ENCODE assay signal across 19 mouse cellular contexts in the genomic region with DNA sequence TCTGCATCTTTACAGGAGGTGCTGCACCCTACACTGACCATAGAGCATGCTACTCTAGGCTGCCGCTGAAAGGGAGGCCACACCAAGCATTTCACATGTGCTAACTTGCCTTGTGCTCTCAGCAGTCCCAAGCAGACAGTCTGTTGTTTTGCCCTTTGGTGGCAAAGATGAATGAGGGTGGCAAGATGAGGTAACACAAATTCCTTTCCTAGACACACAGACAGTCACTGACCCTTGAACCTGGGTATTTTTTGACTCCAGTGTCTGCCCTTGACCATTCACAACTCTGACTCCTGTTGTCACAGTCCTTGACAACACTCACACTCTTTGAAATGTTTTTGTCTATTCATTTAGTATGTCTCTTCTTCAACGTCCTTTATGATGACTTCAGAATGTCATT.
"Had no signal": no experiment of that assay in that cellular context is flagged by ENCODE, and none has a peak within 500 bp of the region (broad histone marks: within the 10 kb centered on the region; RNA-seq: fewer than 3 reads in every experiment).

No protein-coding gene starts in this region.

- H3K4me2 ChIP-seq: lung, embryonic 14.5 days; midbrain, embryonic 12.5 days; neural tube, embryonic 13.5 days; neural tube, embryonic 15.5 days had no signal

- H3K9ac ChIP-seq: lung, embryonic 14.5 days; midbrain, embryonic 12.5 days; neural tube, embryonic 13.5 days; neural tube, embryonic 15.5 days had no signal

- H3K27ac ChIP-seq: midbrain, embryonic 10.5 days; midbrain, embryonic 12.5 days; neural tube, embryonic 13.5 days; neural tube, embryonic 15.5 days had no signal

- H3K27me3 ChIP-seq: midbrain, embryonic 12.5 days; neural tube, embryonic 13.5 days; neural tube, embryonic 15.5 days had no signal

- H3K4me1 ChIP-seq: midbrain, embryonic 12.5 days; neural tube, embryonic 13.5 days; neural tube, embryonic 15.5 days had no signal

- H3K4me3 ChIP-seq: midbrain, embryonic 10.5 days; midbrain, embryonic 12.5 days; myocyte; neural tube, embryonic 13.5 days; neural tube, embryonic 15.5 days had no signal

- H3K36me3 ChIP-seq: midbrain, embryonic 10.5 days; midbrain, embryonic 12.5 days; neural tube, embryonic 13.5 days; neural tube, embryonic 15.5 days had no signal

- H3K9me3 ChIP-seq: midbrain, embryonic 10.5 days; midbrain, embryonic 12.5 days; neural tube, embryonic 13.5 days; neural tube, embryonic 15.5 days had no signal

- DNase-seq: lung, adult 18-20 months; lung, embryonic 14.5 days; lung, postnatal 10 days; lung, postnatal 4 days; midbrain, embryonic 14.5 days; retina, postnatal 1 day; right cerebral cortex, adult 18-20 months; right cerebral cortex, postnatal 25 days; right cerebral cortex, postnatal 4 days; spleen, adult 18-20 months; thymus, adult 18-20 months; thymus, postnatal 14 days; thymus, postnatal 36 days had no signal

- ATAC-seq: midbrain, embryonic 16.5 days had no signal
